Mouse (Mus musculus): ENCODE data around the gene Slc51a. TPM values are rescaled to one million over a fixed set of nuclear protein-coding genes. Genes with fewer than 3 reads are reported as not detected.

Gene Slc51a
- polyA plus RNA-seq, 1 experiment from 2014 or later: 0.41 TPM

- Histone ChIP-seq H3K4me1 (ENCODE audit: insufficient read depth, low read depth, low read length) (peaks cover 5% of the 10 kb centered on the region; the same call in 1 of the 2 replicates), H3K4me3 (ENCODE audit: low read depth, low read length) (no peak overlapping the region), H3K27me3 (replicated peaks; ENCODE audit: insufficient read depth, low read length) (no peaks in the 10 kb centered on the region), H3K4me2 (replicated peaks; ENCODE audit: low read depth, low read length) (no peak overlapping the region), H3K9ac (replicated peaks; ENCODE audit: low read depth) (no peak overlapping the region), H3K9me3 (ENCODE audit: low read length) (no peaks in the 10 kb centered on the region), H3K36me3 (ENCODE audit: insufficient read depth, low read length) (no peaks in the 10 kb centered on the region), H3K27ac (ENCODE audit: low read length) (no peak overlapping the region)
- WGBS: 70% methylated on average over 7 of the region's 7 CpGs
- DNase-seq (ENCODE audit: low spot score) (no peak), ATAC-seq (no peak)
- TF ChIP-seq EP300 (IDR thresholded peaks at IDR 0.05) (no peak), CTCF (IDR thresholded peaks at IDR 0.05) (no peak)
Measured at GRCm38 (mm10) chr16:32506868-32507267, 19.2 kb upstream of the Slc51a start.

GRCm38 (mm10) chr16:32506298-32506697 lies 18.6 kb upstream of the Slc51a start:
- Histone ChIP-seq H3K4me3 (ENCODE audit: low read depth, low read length) (no peak overlapping the region), H3K9ac (replicated peaks; ENCODE audit: low read depth) (no peak overlapping the region), H3K27ac (ENCODE audit: low read length) (no peak overlapping the region), H3K27me3 (replicated peaks; ENCODE audit: insufficient read depth, low read length) (no peaks in the 10 kb centered on the region), H3K4me1 (ENCODE audit: insufficient read depth, low read depth, low read length) (peaks cover 5% of the 10 kb centered on the region; the same call in 1 of the 2 replicates), H3K9me3 (ENCODE audit: low read length) (no peaks in the 10 kb centered on the region), H3K36me3 (ENCODE audit: insufficient read depth, low read length) (no peaks in the 10 kb centered on the region), H3K4me2 (replicated peaks; ENCODE audit: low read depth, low read length) (no peak overlapping the region)
- 81% methylated on average over 8 of the region's 8 CpGs for WGBS
- ATAC-seq (no peak), DNase-seq (ENCODE audit: low spot score) (no peak)
- no peak for TF ChIP-seq EP300 (IDR thresholded peaks at IDR 0.05)
- no peak for TF ChIP-seq CTCF (IDR thresholded peaks at IDR 0.05)

GRCm38 (mm10) chr16:32503633-32504032 lies 16.0 kb upstream of the Slc51a start:
- Histone ChIP-seq H3K4me2 (replicated peaks; ENCODE audit: low read depth, low read length) (no peak overlapping the region), H3K27me3 (replicated peaks; ENCODE audit: insufficient read depth, low read length) (no peaks in the 10 kb centered on the region), H3K4me3 (ENCODE audit: low read depth, low read length) (no peak overlapping the region), H3K9ac (replicated peaks; ENCODE audit: low read depth) (no peak overlapping the region), H3K36me3 (ENCODE audit: insufficient read depth, low read length) (no peaks in the 10 kb centered on the region), H3K9me3 (ENCODE audit: low read length) (no peaks in the 10 kb centered on the region), H3K4me1 (ENCODE audit: insufficient read depth, low read depth, low read length) (0 out of 2 replicates have a peak, but pooled peaks cover 3% of the 10 kb centered on the region), H3K27ac (ENCODE audit: low read length) (no peak overlapping the region)
- DNase-seq (ENCODE audit: low spot score) (no peak), ATAC-seq (no peak)
- WGBS: 61% methylated on average over 6 of the region's 6 CpGs
- no peak for TF ChIP-seq EP300 (IDR thresholded peaks at IDR 0.05)
- no peak for TF ChIP-seq CTCF (IDR thresholded peaks at IDR 0.05)

GRCm38 (mm10) chr16:32502621-32503335 lies 15.1 kb upstream of the Slc51a start:
- TF ChIP-seq EP300 (IDR thresholded peaks at IDR 0.05) (no peak), CTCF (IDR thresholded peaks at IDR 0.05) (no peak)
- Histone ChIP-seq H3K9ac (replicated peaks; ENCODE audit: low read depth) (no peak overlapping the region), H3K4me1 (ENCODE audit: insufficient read depth, low read depth, low read length) (0 out of 2 replicates have a peak, but pooled peaks cover 3% of the 10 kb centered on the region), H3K27ac (ENCODE audit: low read length) (no peak overlapping the region), H3K27me3 (replicated peaks; ENCODE audit: insufficient read depth, low read length) (no peaks in the 10 kb centered on the region), H3K9me3 (ENCODE audit: low read length) (no peaks in the 10 kb centered on the region), H3K4me2 (replicated peaks; ENCODE audit: low read depth, low read length) (no peak overlapping the region), H3K36me3 (ENCODE audit: insufficient read depth, low read length) (no peaks in the 10 kb centered on the region), H3K4me3 (ENCODE audit: low read depth, low read length) (no peak overlapping the region)
- 84% methylated on average over 12 of the region's 12 CpGs for WGBS
- DNase-seq (ENCODE audit: low spot score) (no peak), ATAC-seq (no peak)

- Histone ChIP-seq H3K27me3 (replicated peaks; ENCODE audit: insufficient read depth, low read length) (no peaks in the 10 kb centered on the region), H3K9ac (replicated peaks; ENCODE audit: low read depth) (no peak overlapping the region), H3K4me2 (replicated peaks; ENCODE audit: low read depth, low read length) (no peak overlapping the region), H3K36me3 (ENCODE audit: insufficient read depth, low read length) (no peaks in the 10 kb centered on the region), H3K4me3 (ENCODE audit: low read depth, low read length) (no peak overlapping the region), H3K27ac (ENCODE audit: low read length) (no peak overlapping the region), H3K4me1 (ENCODE audit: insufficient read depth, low read depth, low read length) (0 out of 2 replicates have a peak, but pooled peaks cover 3% of the 10 kb centered on the region), H3K9me3 (ENCODE audit: low read length) (no peaks in the 10 kb centered on the region)
- TF ChIP-seq CTCF (IDR thresholded peaks at IDR 0.05): no peak
- TF ChIP-seq EP300 (IDR thresholded peaks at IDR 0.05): no peak
- 56% methylated on average over 7 of the region's 7 CpGs for WGBS
- no peak for ATAC-seq
- DNase-seq (ENCODE audit: low spot score): no peak
Measured at GRCm38 (mm10) chr16:32501459-32501858, 13.8 kb upstream of the Slc51a start.

- DNase-seq (ENCODE audit: low spot score): peak; percentile 78
- H3K9me3 ChIP-seq (ENCODE audit: low read length): no peaks in the 10 kb centered on the region
- no peak overlapping the region for H3K27ac ChIP-seq (ENCODE audit: low read length)
- no peak overlapping the region for H3K4me3 ChIP-seq (ENCODE audit: low read depth, low read length)
- H3K36me3 ChIP-seq (ENCODE audit: insufficient read depth, low read length): no peaks in the 10 kb centered on the region
- peak; percentile 86 for ATAC-seq
- WGBS: 8% methylated on average over 22 of the region's 22 CpGs
- H3K27me3 ChIP-seq (replicated peaks; ENCODE audit: insufficient read depth, low read length): no peaks in the 10 kb centered on the region
- H3K4me2 ChIP-seq (replicated peaks; ENCODE audit: low read depth, low read length): peak overlapping the region; percentile 46
- H3K4me1 ChIP-seq (ENCODE audit: insufficient read depth, low read depth, low read length): 0 out of 2 replicates have a peak, but pooled peaks cover 3% of the 10 kb centered on the region
- H3K9ac ChIP-seq (replicated peaks; ENCODE audit: low read depth): no peak overlapping the region
- no peak for TF ChIP-seq EP300 (IDR thresholded peaks at IDR 0.05)
- TF ChIP-seq CTCF (IDR thresholded peaks at IDR 0.05): peak; percentile 96
Measured at GRCm38 (mm10) chr16:32499430-32500037, 11.9 kb upstream of the Slc51a start.
